Mouse (Mus musculus) cortical plate, adult 2 months (tissue): ENCODE data around the gene Shank2.

Experiments used
- CTCF ChIP-seq: fragments of 200-500 bp; IDR thresholded peaks from 2 replicates; pipeline ENCODE4 v1.5.1; 2011; ENCODE audit warnings: mild to moderate bottlenecking, control low read depth, low read length; ENCODE audit not compliant: insufficient read depth; ENCODE audit errors: extremely low read depth
- POLR2A ChIP-seq: fragments of 200-500 bp; IDR thresholded peaks from 2 replicates; pipeline ENCODE4 v1.6.1; 2011; ENCODE audit warnings: mild to moderate bottlenecking, low read length, control low read depth; ENCODE audit not compliant: insufficient read depth; ENCODE audit errors: extremely low read depth

- peak; percentile 97 for TF ChIP-seq CTCF
- no peak for TF ChIP-seq POLR2A
Observed at GRCm38 (mm10) chr7:144217192-144217591, 215.5 kb downstream of the Shank2 start.
